In the genomic region with DNA sequence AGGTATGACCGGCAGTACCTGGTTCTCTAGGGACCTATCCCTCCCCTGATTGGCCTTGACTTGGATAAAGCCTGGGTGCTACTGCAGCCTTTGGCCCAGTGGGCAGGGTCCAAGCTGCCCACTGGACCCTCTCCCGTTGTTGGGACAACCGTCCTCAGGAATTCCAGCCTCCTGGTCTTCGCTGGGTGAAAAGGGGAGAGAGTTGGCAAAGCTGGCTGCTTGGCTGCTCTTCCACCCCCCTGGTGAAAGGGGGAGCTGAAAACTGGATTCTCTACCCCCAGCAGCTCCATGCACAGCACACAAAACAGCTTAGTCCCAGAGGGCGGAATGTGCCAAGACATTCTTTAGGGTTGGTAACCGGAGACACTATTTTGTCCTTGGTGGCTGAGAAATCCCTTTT, we compare ENCODE assay signal across 10 mouse cellular contexts. TPM values are rescaled to one million over a fixed set of nuclear protein-coding genes. Genes with fewer than 3 reads are reported as not detected.
DNase-seq lines count a peak whose midpoint lies in the region; ATAC-seq and TF ChIP-seq lines count a peak whose summit lies in the region.
"Had no signal": no experiment of that assay in that cellular context is flagged by ENCODE, and none has a peak within 500 bp of the region (broad histone marks: within the 10 kb centered on the region; RNA-seq: fewer than 3 reads in every experiment).

No protein-coding gene starts in this region.

- H3K27ac ChIP-seq in lung, embryonic 14.5 days (ENCODE audit: low read depth), result no peak overlapping the region
- H3K27ac ChIP-seq in embryonic facial prominence, embryonic 10.5 days (replicated peaks), result 0 out of 2 replicates have a peak overlapping the region, but pooled peaks have one; percentile 35
- peak overlapping the region; percentile 39; the same call in 1 of the 2 replicates for H3K27ac ChIP-seq in kidney, embryonic 15.5 days
- H3K27ac ChIP-seq in midbrain, embryonic 16.5 days (ENCODE audit: low read length), result peak overlapping the region; percentile 41
- H3K27ac ChIP-seq in intestine, postnatal 0 days (ENCODE audit: low read depth, low read length), result no peak overlapping the region

- no peak overlapping the region for H3K4me3 ChIP-seq in lung, embryonic 14.5 days (ENCODE audit: low read depth, low read length)
- no peak overlapping the region; the same call in 1 of the 2 replicates for H3K4me3 ChIP-seq in embryonic facial prominence, embryonic 10.5 days
- H3K4me3 ChIP-seq in kidney, embryonic 15.5 days (replicated peaks), result no peak overlapping the region
- no peak overlapping the region for H3K4me3 ChIP-seq in midbrain, embryonic 16.5 days (ENCODE audit: low read depth, low read length)
- H3K4me3 ChIP-seq in intestine, postnatal 0 days (ENCODE audit: low read depth, low read length), result no peak overlapping the region

- peaks cover 25% of the 10 kb centered on the region for H3K27me3 ChIP-seq in lung, embryonic 14.5 days (ENCODE audit: insufficient read depth, low read length)
- peaks cover 47% of the 10 kb centered on the region for H3K27me3 ChIP-seq in embryonic facial prominence, embryonic 10.5 days (replicated peaks; ENCODE audit: low read depth, poor library complexity, severe bottlenecking)
- peaks cover 22% of the 10 kb centered on the region for H3K27me3 ChIP-seq in kidney, embryonic 15.5 days
- H3K27me3 ChIP-seq in midbrain, embryonic 16.5 days (ENCODE audit: control insufficient read depth, insufficient read depth, low read depth, low read length), result no peaks in the 10 kb centered on the region
- no peaks in the 10 kb centered on the region for H3K27me3 ChIP-seq in intestine, postnatal 0 days (replicated peaks; ENCODE audit: control insufficient read depth, insufficient read depth, low read length)

- H3K9me3 ChIP-seq in lung, embryonic 14.5 days (ENCODE audit: low read depth, low read length), result no peaks in the 10 kb centered on the region
- H3K9me3 ChIP-seq in embryonic facial prominence, embryonic 10.5 days, result no peaks in the 10 kb centered on the region
- no peaks in the 10 kb centered on the region for H3K9me3 ChIP-seq in kidney, embryonic 15.5 days (replicated peaks)
- H3K9me3 ChIP-seq in midbrain, embryonic 16.5 days (replicated peaks; ENCODE audit: control insufficient read depth, low read length, poor library complexity, severe bottlenecking), result no peaks in the 10 kb centered on the region
- no peaks in the 10 kb centered on the region for H3K9me3 ChIP-seq in intestine, postnatal 0 days (ENCODE audit: control insufficient read depth)

- WGBS in lung, embryonic 14.5 days, result 43% methylated on average over 6 of the region's 6 CpGs
- 28% methylated on average over 6 of the region's 6 CpGs for WGBS in embryonic facial prominence, embryonic 10.5 days
- WGBS in kidney, embryonic 15.5 days, result 67% methylated on average over 6 of the region's 6 CpGs
- 8% methylated on average over 6 of the region's 6 CpGs for WGBS in midbrain, embryonic 16.5 days
- WGBS in intestine, postnatal 0 days, result 64% methylated on average over 6 of the region's 6 CpGs

- 0 out of 2 replicates have a peak, but pooled peaks cover 6% of the 10 kb centered on the region for H3K4me1 ChIP-seq in lung, embryonic 14.5 days (ENCODE audit: insufficient read depth)
- H3K4me1 ChIP-seq in embryonic facial prominence, embryonic 10.5 days, result peaks cover 64% of the 10 kb centered on the region
- H3K4me1 ChIP-seq in kidney, embryonic 15.5 days, result peaks cover 65% of the 10 kb centered on the region
- peaks cover 20% of the 10 kb centered on the region for H3K4me1 ChIP-seq in midbrain, embryonic 16.5 days (ENCODE audit: control insufficient read depth, insufficient read depth, low read length)
- peaks cover 11% of the 10 kb centered on the region for H3K4me1 ChIP-seq in intestine, postnatal 0 days (replicated peaks; ENCODE audit: control insufficient read depth, insufficient read depth, low read length)

- TF ChIP-seq CTCF in lung, embryonic 14.5 days (IDR thresholded peaks at IDR 0.05; ENCODE audit: low read depth), result no peak
- no peak for TF ChIP-seq CTCF in intestine, postnatal 0 days (IDR thresholded peaks at IDR 0.05; ENCODE audit: low read depth)

- no peak overlapping the region for H3K9ac ChIP-seq in lung, embryonic 14.5 days
- no peak overlapping the region for H3K9ac ChIP-seq in kidney, embryonic 15.5 days
- no peak overlapping the region for H3K9ac ChIP-seq in midbrain, embryonic 16.5 days (ENCODE audit: low read depth, low read length)
- no peak overlapping the region for H3K9ac ChIP-seq in intestine, postnatal 0 days (ENCODE audit: low read depth, low read length)

- no peak for ATAC-seq in lung, embryonic 14.5 days (ENCODE audit: insufficient read depth)
- no peak for ATAC-seq in kidney, embryonic 15.5 days (replicated peaks; ENCODE audit: low FRiP score)
- peak; percentile 59 for ATAC-seq in midbrain, embryonic 16.5 days
- ATAC-seq in intestine, postnatal 0 days, result no peak

- H3K36me3 ChIP-seq in lung, embryonic 14.5 days (ENCODE audit: insufficient read depth), result no peaks in the 10 kb centered on the region
- no peaks in the 10 kb centered on the region for H3K36me3 ChIP-seq in embryonic facial prominence, embryonic 10.5 days (replicated peaks)
- H3K36me3 ChIP-seq in kidney, embryonic 15.5 days, result no peaks in the 10 kb centered on the region
- H3K36me3 ChIP-seq in midbrain, embryonic 16.5 days (ENCODE audit: control insufficient read depth, insufficient read depth, low read length), result no peaks in the 10 kb centered on the region
- H3K36me3 ChIP-seq in intestine, postnatal 0 days (ENCODE audit: control insufficient read depth, insufficient read depth), result no peaks in the 10 kb centered on the region
- H3K36me3 ChIP-seq: G1E had no signal

- peak; percentile 31 for DNase-seq in lung, embryonic 14.5 days
- DNase-seq in lung, postnatal 36 days, result no peak
- peak; percentile 29 for DNase-seq in embryonic facial prominence, embryonic 10.5 days (ENCODE audit: low spot score)
- DNase-seq in cerebellum, postnatal 36 days, result no peak
- no peak for DNase-seq in urinary bladder, postnatal 25 days (ENCODE audit: low spot score)
- DNase-seq: lung, postnatal 4 days had no signal

- no peak overlapping the region for H3K4me2 ChIP-seq in lung, embryonic 14.5 days
- H3K4me2 ChIP-seq in kidney, embryonic 15.5 days, result peak overlapping the region; percentile 12; the same call in 1 of the 2 replicates
- no peak overlapping the region; the same call in 1 of the 2 replicates for H3K4me2 ChIP-seq in midbrain, embryonic 16.5 days (ENCODE audit: low read length)
- no peak overlapping the region for H3K4me2 ChIP-seq in intestine, postnatal 0 days (replicated peaks; ENCODE audit: low read depth)

RNA-seq across cellular contexts. Expression of a gene that starts 3.8 kb away (rescaled TPM):
- polyA plus RNA-seq in lung, embryonic 14.5 days (2014; fragmentation: Nextera tagmentation; extraction: Ambion mirVana), result 17.0 and 17.4 TPM in 2 replicates
- 4.2 and 4.4 TPM in 2 replicates for polyA plus RNA-seq in embryonic facial prominence, embryonic 10.5 days (2016; fragmentation: Nextera tagmentation; extraction: Ambion mirVana)
- 6.9 and 7.1 TPM in 2 replicates for polyA plus RNA-seq in kidney, embryonic 15.5 days (2015; fragmentation: Nextera tagmentation; extraction: Ambion mirVana)
- polyA plus RNA-seq in midbrain, embryonic 16.5 days (2015; fragmentation: Nextera tagmentation; extraction: Ambion mirVana), result 6.9 and 7.8 TPM in 2 replicates
- 16.1 and 18.8 TPM in 2 replicates for polyA plus RNA-seq in intestine, postnatal 0 days (2015; fragmentation: Nextera tagmentation; extraction: Ambion mirVana)

Comparison
In these comparisons a context has a peak if more than half of its experiments do, and no peak if none do; other contexts are left out.
1. DNase-seq: peak in lung, embryonic 14.5 days (single experiment) and embryonic facial prominence, embryonic 10.5 days (single experiment); none in lung, postnatal 36 days (single experiment), cerebellum, postnatal 36 days (0 of 2) and urinary bladder, postnatal 25 days (single experiment).
2. H3K27ac ChIP-seq: peak in embryonic facial prominence, embryonic 10.5 days (single experiment), kidney, embryonic 15.5 days (single experiment) and midbrain, embryonic 16.5 days (single experiment); none in lung, embryonic 14.5 days (single experiment) and intestine, postnatal 0 days (single experiment).